Mouse (Mus musculus): ENCODE results near the gene Spink4.

- TF ChIP-seq POLR2A (IDR thresholded peaks at IDR 0.05; ENCODE audit: borderline replicate concordance, extremely low read depth, low read depth, low read length) (no peak), CTCF (IDR thresholded peaks at IDR 0.05; ENCODE audit: insufficient read depth, low read length) (no peak)
Measured at GRCm38 (mm10) chr4:40915947-40916346, 3.9 kb upstream of the Spink4 start.

All from lung, adult 2 months (tissue).